Mouse (Mus musculus) cerebellum, adult 18-20 months (tissue): ENCODE measurements around the gene Skap1.

Experiments used
- DNase-seq, 2 experiments: peaks; one replicate each; pipeline ENCODE4 v3.0.0; 2021

Skap1 gene

DNA sequence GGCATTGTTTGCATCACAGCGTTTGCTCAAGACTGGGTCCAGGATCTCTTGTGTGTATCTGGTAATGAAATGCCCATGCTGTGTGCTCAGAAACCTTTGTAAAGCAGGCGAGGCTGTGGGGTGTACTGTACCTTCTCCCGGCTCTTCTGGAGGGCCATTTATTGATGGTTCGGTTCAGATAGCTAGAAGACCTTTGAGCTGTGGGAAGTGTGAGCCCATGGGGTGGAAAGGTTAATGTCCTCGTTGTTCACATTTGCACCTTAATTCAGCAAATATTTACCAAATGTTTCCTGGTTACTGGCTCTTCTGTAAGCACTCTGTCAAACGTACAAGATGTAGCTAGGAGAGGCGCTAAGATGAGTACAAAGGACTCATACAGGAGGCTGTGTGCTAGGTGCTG is 173.5 kb downstream of the Skap1 start:
- DNase-seq: no peak

DNA sequence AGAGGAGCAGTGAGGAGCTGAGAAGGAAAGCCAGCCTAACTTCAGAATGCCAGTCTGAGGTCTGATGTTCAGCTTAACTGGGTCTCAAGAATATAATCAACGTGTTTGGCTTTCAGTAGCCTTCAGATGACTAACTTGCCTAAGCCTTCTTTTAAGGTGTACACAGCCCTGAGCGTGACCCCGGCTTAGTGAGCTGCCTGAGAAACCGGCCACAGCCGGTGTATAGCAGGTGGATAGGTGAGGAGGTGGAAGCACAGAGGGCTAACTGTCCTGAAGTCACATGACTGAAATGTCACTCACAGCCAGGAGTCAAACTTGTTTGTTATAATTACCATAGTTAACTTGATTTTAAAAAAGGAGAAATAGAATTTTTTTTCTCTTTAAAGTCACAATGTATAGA is 175.4 kb downstream of the Skap1 start:
- DNase-seq: no peak

DNA sequence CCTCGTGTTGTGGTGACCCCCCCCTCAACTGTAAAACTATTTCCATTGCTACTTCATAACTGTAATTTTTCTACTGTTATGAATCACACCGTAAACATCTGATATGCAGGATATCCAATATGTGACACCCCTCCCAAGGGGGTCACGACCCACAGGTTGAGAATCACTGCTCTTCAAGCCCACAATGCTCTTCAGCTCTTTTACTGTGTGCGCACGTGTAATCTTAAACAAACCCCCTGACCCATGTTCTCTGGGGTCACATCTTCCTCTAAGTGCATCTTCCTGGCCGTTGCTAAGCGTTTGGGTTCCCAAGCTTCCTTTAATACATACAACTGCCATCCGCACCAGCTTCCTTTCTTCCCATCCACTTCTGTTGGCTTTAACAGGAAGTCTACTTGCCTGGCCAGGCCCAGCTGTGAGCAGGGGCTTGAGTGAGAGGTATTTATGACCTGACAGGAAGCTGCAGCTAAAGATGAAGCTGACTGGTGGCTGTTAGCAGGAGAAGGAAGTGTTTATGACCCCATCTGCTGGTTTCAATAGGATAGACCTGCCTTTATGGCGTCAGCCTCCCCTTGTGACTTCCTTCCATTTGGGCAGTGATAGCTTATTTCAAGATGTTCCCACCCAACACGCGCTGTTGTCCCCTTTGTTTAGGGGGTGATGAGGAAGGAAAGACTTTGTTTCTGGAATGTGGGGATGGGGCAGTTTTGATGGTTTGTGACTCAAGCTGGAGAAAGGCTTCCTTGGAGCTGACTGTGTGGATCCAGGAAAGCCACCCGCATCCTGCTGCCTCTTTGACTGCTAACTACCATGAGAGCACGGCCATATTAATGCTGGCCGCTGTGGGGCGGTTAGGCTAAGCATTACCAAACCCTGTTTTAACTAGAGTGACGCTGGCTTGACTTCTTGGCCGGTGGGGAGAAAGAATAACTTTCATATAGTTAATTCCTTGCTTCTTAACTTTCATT is 178.1 kb downstream of the Skap1 start:
- no peak for DNase-seq

DNA sequence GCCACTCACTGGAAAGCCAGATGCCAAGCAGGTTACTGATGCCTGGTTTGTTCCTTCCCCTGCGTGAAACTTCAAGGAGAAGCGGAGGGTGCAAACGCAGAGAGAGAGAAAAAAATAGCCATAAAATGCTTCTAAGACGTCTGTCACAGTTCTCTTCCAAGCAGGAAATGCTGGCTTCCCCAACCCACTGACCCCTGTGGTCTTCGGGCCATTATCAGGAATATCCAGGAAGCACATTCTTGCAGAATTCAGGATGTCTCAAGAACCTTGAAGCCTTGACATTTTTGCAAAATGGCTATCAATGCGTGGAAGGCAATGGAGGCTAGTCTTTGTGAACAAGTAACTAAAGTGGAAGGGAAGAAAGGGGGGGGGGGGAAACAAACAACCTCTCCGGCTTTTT is 180.6 kb downstream of the Skap1 start:
- DNase-seq: no peak

DNA sequence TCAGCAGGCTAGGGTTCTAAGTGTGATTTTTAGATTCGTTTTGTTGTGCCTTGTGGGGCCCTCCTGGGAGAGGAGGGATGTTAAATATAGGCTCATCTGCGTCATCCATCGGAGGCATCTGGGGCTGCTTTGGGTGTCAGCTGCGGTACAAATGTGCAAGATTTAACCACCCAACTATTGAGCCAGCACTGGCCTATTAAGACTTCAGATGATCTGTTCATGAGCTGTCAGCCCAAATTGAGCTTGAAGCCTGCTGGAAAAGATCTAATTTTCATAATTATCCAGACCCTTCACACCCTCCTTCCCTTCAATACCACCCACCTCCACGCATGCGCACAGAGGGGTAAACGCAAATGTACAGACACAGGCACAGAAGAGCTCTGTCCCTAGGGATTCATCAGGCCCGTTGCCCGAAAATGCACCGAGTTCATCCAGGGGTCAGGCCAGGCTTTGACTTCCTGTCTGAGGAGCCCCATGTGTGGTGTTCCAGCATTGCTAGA is 181.2 kb downstream of the Skap1 start:
- DNase-seq: no peak

DNA sequence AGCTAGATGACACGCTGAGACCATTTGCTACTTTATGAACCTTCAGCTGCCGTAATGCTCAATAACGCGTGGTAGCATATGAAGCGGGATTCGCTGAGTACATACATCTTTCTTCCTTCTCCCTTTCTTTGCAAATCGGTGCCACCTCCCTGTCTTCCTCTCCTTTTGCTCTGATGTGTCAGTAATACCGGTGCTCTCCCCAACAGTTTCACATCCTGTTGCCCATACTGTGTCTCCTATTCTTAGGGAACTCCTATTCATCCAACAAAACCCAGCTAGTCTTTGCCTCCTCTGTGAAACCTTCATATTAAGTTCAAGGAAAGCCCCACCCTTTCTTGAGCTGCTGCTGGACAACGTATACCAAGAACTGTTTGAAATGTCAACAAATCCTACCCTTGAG is 187.5 kb downstream of the Skap1 start:
- DNase-seq: no peak

DNA sequence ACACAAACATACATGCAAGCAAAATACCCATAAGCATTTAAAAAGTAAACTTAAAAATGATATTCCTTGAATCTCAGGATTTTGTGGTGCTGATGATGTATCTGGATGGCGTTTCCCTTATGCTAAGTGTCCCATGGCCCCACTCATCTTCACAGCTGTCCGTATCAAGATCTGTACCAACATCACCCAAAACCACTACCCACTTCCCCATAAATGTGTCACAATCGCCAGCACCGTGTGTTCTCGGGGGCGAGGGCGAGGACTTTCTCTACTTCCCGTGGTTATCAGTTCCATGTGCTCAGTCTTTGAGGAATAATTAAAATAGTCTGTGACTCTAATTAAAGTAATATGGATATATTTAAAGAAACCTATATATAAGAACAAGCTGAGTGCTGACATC is 189.5 kb downstream of the Skap1 start:
- no peak for DNase-seq

DNA sequence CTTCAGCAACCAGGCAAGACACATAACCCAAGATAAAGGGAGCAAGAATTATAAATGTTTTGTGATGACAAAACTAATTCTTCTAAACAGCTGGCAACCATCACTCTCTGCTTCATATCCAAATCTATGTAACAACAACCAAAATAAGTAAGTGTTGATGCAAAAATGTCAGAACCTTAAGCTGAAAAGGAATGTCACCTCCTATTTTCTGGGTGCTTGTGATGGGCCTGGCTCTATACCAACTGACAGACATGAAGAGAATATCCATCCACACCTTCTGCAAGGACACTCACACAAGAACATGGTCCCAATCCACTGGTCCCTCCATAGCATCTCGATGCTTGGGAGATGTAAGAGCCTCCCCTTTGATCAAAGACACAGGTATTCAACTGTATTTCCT is 194.0 kb downstream of the Skap1 start:
- DNase-seq: no peak

DNA sequence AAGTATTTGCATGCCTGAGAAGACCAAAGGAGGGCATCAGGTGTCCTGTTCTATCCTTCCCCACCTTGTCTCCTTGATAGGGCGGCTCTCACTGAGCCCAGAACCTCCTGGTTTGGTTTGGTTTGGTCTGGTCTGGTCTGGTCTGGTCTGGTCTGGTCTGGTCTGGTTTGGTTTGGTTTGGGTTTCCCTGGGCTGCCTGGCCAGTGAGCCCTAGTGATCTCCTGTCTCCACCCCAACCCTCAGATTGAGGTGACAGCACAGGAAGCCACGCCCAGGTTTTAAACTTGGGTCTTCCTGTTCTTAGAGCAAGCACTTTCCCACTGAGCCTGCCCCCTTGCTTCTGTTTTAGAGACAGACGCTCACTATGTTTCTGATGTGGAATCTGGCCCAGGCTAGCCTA is 202.5 kb downstream of the Skap1 start:
- DNase-seq: no peak

DNA sequence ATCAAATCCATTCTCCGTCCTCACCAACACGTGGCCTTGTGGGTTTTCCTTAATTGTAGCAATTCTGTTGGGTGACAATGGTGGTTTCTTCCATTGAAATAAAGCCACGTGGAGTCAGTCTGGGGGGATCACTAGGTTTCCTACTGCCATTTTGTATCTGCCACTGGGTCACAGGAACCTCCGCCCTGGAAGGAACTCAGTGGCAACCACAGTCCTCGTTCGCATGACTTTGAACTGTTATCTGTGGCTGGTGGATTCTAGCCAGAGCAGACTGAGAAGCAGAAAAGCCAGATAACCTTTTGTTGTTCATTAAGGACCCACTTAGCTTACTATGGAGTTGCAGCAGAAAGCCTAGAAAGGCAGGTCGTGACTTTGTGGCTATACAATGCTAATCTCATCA is 204.0 kb downstream of the Skap1 start:
- no peak for DNase-seq

DNA sequence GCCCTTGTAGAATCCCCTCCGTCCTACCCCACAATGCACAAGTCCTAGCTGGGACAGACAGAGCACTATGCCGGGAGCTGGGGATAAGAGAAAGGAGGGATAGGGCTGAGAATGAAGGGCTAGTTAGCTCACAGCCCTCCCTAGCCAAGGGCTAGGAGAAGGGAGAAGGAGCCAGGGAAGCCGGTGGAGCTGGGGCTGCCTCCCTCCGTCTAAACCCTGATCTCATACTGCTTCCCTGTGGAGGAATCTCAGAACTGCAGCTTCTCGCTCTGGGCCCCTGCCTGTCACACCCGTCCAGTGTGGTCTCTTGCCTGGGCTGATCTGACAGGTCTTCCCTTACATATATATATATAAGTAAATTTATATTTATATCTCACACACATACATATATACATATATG is 209.4 kb downstream of the Skap1 start:
- DNase-seq: no peak

DNA sequence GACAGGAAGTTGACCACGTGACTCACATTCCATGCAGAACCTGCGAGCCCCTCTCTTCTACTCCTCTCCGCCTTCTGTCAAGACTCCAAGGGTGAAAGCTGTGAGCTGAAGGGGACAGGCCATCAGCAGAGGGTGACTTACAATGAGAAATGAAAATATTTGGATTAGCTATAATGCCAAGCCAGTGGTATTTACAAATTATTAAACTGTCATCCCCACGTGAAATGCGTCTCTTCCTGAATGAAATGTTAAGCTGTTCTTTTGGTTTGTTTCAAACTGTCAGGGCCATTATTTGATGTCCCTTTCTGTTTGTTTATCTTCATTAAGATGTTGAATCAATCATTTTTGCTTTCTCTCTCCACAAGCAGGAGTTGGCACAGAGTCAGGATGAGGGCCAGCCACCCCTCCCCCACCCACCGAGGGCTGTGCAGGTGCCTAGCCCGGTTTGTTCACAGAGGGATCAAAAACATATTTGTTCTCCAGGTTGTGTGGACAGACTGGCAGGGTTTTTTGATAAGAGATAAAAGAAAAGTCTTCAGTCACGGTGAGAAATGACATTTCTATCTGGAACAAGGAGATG is 210.5 kb downstream of the Skap1 start:
- DNase-seq: no peak

DNA sequence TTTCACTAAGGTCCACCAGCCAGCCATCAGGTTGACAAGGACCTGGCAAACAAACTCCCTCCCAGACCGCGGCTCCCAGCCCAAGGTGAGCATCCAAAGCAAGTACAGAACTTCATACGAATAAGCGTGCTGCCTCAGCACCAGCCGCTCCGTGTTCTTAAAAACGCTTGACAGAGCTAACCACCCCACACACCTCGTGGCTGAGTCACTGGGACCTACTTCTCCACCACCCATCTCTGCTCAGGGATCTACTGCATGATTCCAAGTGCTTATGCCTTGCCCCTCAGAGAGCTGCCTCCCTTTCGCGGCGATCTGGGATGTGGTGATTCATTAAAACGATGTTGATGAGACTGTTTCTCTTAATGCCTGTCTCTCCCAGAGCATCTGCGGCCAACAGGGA is 213.6 kb downstream of the Skap1 start:
- no peak for DNase-seq

DNA sequence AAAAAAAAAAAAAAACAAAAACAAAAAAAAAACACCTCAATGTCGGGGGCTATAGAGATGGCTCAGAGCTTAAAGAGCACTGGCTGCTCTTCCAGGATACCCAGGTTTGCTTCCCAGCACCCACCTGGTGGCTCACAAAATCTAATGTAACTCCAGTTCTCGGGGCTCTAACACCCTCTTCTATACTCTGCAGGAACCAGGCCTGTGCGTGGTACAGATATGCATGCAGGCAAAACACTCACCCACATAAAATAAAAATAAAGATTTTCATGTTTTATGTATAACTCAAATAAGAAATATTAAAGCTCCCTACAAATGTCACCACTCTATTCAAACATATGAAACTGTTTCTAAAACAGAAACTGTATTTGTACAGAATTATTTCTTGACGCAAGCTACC is 214.6 kb downstream of the Skap1 start:
- no peak for DNase-seq

DNA sequence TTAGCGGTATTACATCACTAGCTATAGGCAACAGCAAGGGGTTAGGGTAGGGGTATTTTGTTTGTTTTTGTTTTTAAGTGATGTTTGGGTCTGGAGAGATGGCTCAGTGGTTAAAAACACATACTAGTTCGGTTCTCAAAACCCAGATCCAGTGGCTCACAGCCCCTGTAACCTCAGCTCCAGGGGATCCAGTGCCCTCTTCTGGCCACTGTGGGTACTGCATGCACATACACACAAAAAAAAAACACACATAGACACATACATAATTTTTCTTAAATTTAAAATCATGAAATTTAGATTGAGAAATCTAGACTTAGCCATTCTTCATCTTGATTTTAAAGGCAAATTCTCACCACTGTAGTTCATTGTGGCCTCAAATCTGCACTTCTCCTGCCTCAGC is 221.0 kb downstream of the Skap1 start:
- no peak for DNase-seq

DNA sequence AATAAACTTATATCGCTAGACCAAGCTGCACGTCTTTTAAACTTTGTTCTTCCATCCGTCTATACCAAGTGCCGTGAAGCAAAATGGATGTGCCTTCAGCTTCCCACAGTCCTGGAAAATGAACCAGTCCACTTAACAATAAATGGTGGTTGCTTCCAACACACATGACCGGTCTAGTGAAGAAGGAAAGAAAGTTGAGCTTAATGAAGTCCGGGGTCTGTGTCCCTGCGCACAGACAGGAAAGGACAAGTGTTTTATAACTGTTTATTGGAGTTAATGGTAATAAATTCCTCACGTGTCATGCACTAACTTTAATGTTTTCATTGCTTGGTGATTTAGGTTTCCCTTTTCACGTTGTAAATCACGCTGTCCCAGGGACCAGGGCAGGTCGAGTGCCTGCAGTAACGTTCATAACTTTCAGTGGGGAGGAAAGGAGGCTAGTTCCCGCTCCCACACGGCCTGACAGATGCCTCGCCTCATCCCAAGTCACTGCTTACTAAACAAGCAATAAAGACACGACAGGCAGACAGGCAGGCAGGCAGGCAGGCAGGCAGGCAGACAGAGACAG is 222.4 kb downstream of the Skap1 start:
- no peak for DNase-seq

DNA sequence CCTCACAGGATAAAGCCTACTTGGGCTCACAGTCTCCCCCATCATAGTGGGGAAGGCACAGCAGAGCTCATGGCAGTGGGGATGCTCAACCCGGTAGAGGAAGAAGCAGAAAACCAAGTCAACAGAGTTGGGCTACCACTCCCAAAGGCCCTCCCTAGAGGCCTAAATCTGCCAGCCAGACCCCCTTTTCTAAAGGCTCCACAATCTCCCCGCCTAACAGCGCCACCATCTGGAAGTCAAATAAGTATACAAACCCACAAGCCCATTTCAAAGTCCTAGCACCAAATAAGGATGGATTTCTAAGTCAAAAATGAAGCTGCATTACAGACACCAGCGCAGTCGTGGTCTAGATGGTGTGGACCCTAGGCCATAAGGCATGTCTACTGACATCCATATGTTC is 227.9 kb downstream of the Skap1 start:
- no peak for DNase-seq

DNA sequence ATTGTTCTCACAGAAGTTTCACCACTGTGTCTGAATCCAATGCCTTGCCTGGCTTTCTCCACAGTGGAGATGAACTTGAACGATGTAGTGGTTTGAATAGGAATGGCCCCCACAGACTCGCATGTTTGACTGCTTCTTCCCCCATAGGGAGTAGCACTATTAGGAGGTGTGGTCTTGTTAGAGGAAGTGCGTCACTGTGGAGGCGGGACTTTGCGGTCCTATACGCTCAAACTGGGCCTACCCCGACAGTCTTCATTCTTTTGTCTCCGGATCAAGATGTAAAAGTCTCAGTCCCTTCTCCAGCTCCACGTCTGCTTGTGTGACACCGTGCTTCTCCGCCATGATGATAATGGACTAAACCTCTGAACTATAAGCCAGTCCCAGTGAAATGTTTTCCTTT is 229.0 kb downstream of the Skap1 start:
- DNase-seq: no peak

DNA sequence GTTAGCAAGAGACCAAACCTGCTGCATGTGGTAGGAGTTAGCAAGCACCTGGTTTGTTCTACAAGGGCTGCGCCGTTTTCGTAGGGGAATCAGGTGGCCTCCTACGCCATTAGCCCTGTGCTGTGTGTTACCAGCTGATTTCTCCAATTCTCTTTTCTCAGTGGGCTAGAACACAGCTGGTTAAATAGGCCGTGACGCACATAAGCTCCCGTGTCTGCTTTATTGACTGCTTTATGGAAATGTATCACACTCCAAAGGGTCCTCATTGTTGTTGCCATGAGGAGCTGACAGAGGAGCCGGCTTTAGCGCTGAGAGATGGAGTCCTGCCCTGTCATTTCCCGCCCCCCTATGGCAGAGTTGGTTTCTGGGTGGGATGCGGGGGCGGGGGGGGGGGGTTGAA is 230.4 kb downstream of the Skap1 start:
- DNase-seq: no peak

DNA sequence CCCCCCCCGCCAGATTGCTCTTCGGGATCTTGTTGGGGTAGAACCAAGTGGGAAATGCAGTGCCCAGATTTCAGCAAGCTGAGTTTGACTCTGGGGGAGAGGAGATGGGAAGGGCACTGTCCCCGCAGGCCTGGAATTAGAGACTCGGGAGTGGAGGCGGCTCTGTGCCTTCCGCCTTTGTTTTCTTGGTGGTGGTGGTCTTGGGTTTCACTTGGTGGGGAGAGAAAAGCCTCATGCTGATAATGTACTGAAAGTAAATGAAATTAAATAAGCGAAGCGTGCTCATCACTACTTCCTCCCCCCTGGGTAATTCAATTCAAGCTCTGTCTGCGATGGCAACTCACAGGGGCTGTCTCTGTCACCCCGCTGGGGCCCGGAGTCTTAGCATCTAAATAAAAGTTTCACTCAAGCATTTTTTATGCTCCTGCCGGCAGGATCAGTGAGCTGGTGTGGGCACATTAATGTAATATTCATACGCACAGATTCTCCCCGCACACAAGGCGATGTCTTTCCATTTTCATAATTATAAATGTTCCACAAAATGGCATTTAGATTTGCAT is 231.9 kb downstream of the Skap1 start:
- DNase-seq: no peak

DNA sequence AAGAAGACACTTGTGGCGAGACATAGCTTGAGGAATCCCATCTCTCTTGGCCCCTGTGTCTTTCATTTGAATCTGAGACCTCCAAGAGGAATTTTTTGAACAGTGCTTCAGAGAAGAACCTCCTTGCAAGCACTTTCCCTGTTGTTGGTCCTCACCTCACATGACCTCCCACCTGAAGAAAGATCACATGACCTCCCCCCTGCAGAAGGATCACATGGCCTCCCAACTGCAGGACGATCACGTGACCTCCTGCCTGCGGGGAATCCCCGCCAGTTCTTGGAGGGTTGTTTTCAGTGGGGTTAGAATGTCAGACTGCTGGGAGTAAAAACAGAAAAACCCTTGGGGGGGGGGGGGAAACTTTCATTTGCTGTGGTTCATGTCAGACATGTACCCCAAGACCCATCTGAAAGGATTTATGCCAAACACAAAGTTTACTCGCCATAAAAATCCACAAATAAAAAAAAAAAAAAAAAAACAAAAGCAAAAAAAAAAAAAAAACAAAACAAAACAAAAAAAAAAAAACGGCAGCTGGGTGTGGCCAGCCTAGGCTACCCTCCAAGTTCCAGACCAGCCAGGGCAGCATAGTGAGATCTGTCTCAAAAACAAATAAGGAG is 232.6 kb downstream of the Skap1 start:
- no peak for DNase-seq

DNA sequence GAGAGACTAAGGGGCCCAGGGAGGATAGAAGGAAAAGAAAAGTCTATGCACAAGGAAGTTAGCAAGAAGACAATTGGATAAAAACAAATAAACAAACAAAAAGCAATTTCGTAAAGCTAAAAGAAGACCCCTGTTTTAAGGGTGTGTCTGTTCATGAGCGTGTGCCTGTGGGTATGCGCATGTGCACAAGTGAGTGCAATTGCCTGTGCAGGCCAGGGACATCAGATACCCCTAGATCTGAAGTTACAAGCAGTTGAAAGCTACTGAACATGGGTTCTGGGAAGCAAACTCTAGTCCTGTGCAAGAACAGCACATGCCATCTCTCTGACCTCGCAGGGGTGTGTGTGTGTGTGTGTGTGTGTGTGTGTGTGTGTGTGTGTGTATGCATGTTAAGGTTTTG is 233.1 kb downstream of the Skap1 start:
- no peak for DNase-seq

DNA sequence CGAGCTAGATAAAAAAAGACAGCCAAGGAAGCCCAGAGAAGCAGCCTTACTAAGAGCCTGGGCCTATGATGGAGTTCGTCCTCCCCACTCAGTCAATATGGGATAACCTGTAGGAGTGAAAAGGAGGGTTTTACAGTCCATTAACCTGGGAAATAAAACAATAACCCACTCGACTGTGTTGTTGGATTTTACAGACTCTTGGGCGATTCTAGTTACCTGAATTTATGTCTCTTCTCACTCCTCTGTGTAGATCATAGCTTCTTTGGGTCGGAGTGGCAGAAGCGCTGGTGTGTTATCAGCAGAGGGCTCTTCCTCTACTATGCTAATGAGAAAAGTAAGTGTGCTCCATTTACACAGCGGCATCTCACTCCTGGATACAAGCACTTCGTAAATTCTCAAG is 239.4 kb downstream of the Skap1 start:
- DNase-seq: no peak
